Mouse (Mus musculus): ENCODE measurements around the gene Ecm2. TPM values are rescaled to one million over a fixed set of nuclear protein-coding genes. Genes with fewer than 3 reads are reported as not detected.

Gene Ecm2
- polyA plus RNA-seq, 1 experiment from 2014 or later: 2.2 TPM

- Histone ChIP-seq H3K9ac (replicated peaks) (no peak overlapping the region), H3K36me3 (no peaks in the 10 kb centered on the region; the same call in 1 of the 2 replicates), H3K4me1 (no peaks in the 10 kb centered on the region), H3K4me2 (no peak overlapping the region), H3K27me3 (replicated peaks) (no peaks in the 10 kb centered on the region), H3K9me3 (replicated peaks) (no peaks in the 10 kb centered on the region), H3K4me3 (replicated peaks) (no peak overlapping the region), H3K27ac (replicated peaks) (no peak overlapping the region)
- ATAC-seq (ENCODE audit: low FRiP score): no peak
- WGBS: 57% methylated on average over 4 of the region's 4 CpGs
Measured at GRCm38 (mm10) chr13:49471981-49472675, 32.5 kb upstream of the Ecm2 start.

- no peak for ATAC-seq (ENCODE audit: low FRiP score)
- 94% methylated on average over 6 of the region's 6 CpGs for WGBS
- no peaks in the 10 kb centered on the region; the same call in 1 of the 2 replicates for H3K36me3 ChIP-seq
- no peaks in the 10 kb centered on the region for H3K27me3 ChIP-seq (replicated peaks)
- H3K4me1 ChIP-seq: no peaks in the 10 kb centered on the region
- no peak overlapping the region for H3K4me2 ChIP-seq
- no peaks in the 10 kb centered on the region for H3K9me3 ChIP-seq (replicated peaks)
- no peak overlapping the region for H3K27ac ChIP-seq (replicated peaks)
- H3K9ac ChIP-seq (replicated peaks): no peak overlapping the region
- H3K4me3 ChIP-seq (replicated peaks): no peak overlapping the region
Measured at GRCm38 (mm10) chr13:49472676-49473005, 32.0 kb upstream of the Ecm2 start.

- WGBS: 84% methylated on average over 3 of the region's 3 CpGs
- no peak overlapping the region for H3K9ac ChIP-seq (replicated peaks)
- no peak overlapping the region for H3K4me3 ChIP-seq (replicated peaks)
- peaks cover 4% of the 10 kb centered on the region; the same call in 1 of the 2 replicates for H3K4me1 ChIP-seq
- no peaks in the 10 kb centered on the region for H3K36me3 ChIP-seq
- H3K4me2 ChIP-seq: no peak overlapping the region
- H3K9me3 ChIP-seq (replicated peaks): no peaks in the 10 kb centered on the region
- no peaks in the 10 kb centered on the region for H3K27me3 ChIP-seq (replicated peaks)
- H3K27ac ChIP-seq (replicated peaks): no peak overlapping the region
- no peak for ATAC-seq (ENCODE audit: low FRiP score)
Measured at GRCm38 (mm10) chr13:49477887-49478286, 26.7 kb upstream of the Ecm2 start.

- 93% methylated on average over 6 of the region's 6 CpGs for WGBS
- Histone ChIP-seq H3K27me3 (replicated peaks) (no peaks in the 10 kb centered on the region), H3K4me1 (peaks cover 4% of the 10 kb centered on the region; the same call in 1 of the 2 replicates), H3K9me3 (replicated peaks) (no peaks in the 10 kb centered on the region), H3K9ac (replicated peaks) (no peak overlapping the region), H3K36me3 (no peaks in the 10 kb centered on the region), H3K27ac (replicated peaks) (no peak overlapping the region), H3K4me3 (replicated peaks) (no peak overlapping the region), H3K4me2 (no peak overlapping the region)
- ATAC-seq (ENCODE audit: low FRiP score): no peak
Measured at GRCm38 (mm10) chr13:49478851-49479374, 25.7 kb upstream of the Ecm2 start.

- 77% methylated on average over 4 of the region's 4 CpGs for WGBS
- H3K4me2 ChIP-seq: no peak overlapping the region
- no peaks in the 10 kb centered on the region for H3K36me3 ChIP-seq
- H3K27ac ChIP-seq (replicated peaks): no peak overlapping the region
- no peak overlapping the region for H3K9ac ChIP-seq (replicated peaks)
- no peaks in the 10 kb centered on the region for H3K9me3 ChIP-seq (replicated peaks)
- ATAC-seq (ENCODE audit: low FRiP score): no peak
- H3K4me3 ChIP-seq (replicated peaks): no peak overlapping the region
- no peaks in the 10 kb centered on the region for H3K27me3 ChIP-seq (replicated peaks)
- peaks cover 4% of the 10 kb centered on the region; the same call in 1 of the 2 replicates for H3K4me1 ChIP-seq
Measured at GRCm38 (mm10) chr13:49479399-49479798, 25.2 kb upstream of the Ecm2 start.

- H3K36me3 ChIP-seq: no peaks in the 10 kb centered on the region
- no peak overlapping the region for H3K9ac ChIP-seq (replicated peaks)
- no peak overlapping the region for H3K4me2 ChIP-seq
- WGBS: 71% methylated on average over 2 of the region's 2 CpGs
- H3K4me1 ChIP-seq: peaks cover 4% of the 10 kb centered on the region; the same call in 1 of the 2 replicates
- H3K9me3 ChIP-seq (replicated peaks): no peaks in the 10 kb centered on the region
- H3K27me3 ChIP-seq (replicated peaks): no peaks in the 10 kb centered on the region
- H3K27ac ChIP-seq (replicated peaks): no peak overlapping the region
- no peak overlapping the region for H3K4me3 ChIP-seq (replicated peaks)
- no peak; the same call in 1 of the 2 replicates for ATAC-seq (ENCODE audit: low FRiP score)
Measured at GRCm38 (mm10) chr13:49480057-49480456, 24.6 kb upstream of the Ecm2 start.

- Histone ChIP-seq H3K27ac (replicated peaks) (peak overlapping the region; percentile 61), H3K4me2 (no peak overlapping the region), H3K9me3 (replicated peaks) (no peaks in the 10 kb centered on the region), H3K9ac (replicated peaks) (no peak overlapping the region), H3K4me1 (peaks cover 4% of the 10 kb centered on the region; the same call in 1 of the 2 replicates), H3K4me3 (replicated peaks) (no peak overlapping the region), H3K36me3 (no peaks in the 10 kb centered on the region), H3K27me3 (replicated peaks) (no peaks in the 10 kb centered on the region)
- WGBS: 55% methylated on average over 5 of the region's 5 CpGs
- no peak; the same call in 1 of the 2 replicates for ATAC-seq (ENCODE audit: low FRiP score)
Measured at GRCm38 (mm10) chr13:49480551-49480950, 24.1 kb upstream of the Ecm2 start.

- Histone ChIP-seq H3K9ac (replicated peaks) (no peak overlapping the region), H3K4me1 (peaks cover 4% of the 10 kb centered on the region; the same call in 1 of the 2 replicates), H3K36me3 (no peaks in the 10 kb centered on the region), H3K27me3 (replicated peaks) (no peaks in the 10 kb centered on the region), H3K4me2 (no peak overlapping the region), H3K4me3 (replicated peaks) (no peak overlapping the region), H3K27ac (replicated peaks) (no peak overlapping the region), H3K9me3 (replicated peaks) (no peaks in the 10 kb centered on the region)
- no peak for ATAC-seq (ENCODE audit: low FRiP score)
- WGBS: 75% methylated on average over 5 of the region's 5 CpGs
Measured at GRCm38 (mm10) chr13:49485388-49485787, 19.2 kb upstream of the Ecm2 start.

- Histone ChIP-seq H3K27ac (replicated peaks) (no peak within 1 kb of the TSS), H3K9ac (replicated peaks) (no peak within 1 kb of the TSS), H3K36me3 (no peaks in the 10 kb centered on the region), H3K4me2 (no peak within 1 kb of the TSS), H3K9me3 (replicated peaks) (no peaks in the 10 kb centered on the region), H3K4me1 (no peaks in the 10 kb centered on the region), H3K4me3 (replicated peaks) (no peak within 1 kb of the TSS), H3K27me3 (replicated peaks) (no peaks in the 10 kb centered on the region)
- no peak for ATAC-seq (ENCODE audit: low FRiP score)
- WGBS: 76% methylated on average over 6 of the region's 6 CpGs
Measured at GRCm38 (mm10) chr13:49492376-49493368, 11.9 kb upstream of the Ecm2 start, which contains the start of gene Tes3-ps. Gene Tes3-ps (plus strand): TSS chr13:49493318.

GRCm38 (mm10) chr13:49505776-49506175 is 1.2 kb downstream of the Ecm2 start:
- Histone ChIP-seq H3K4me1 (no peaks in the 10 kb centered on the region), H3K9ac (replicated peaks) (no peak overlapping the region), H3K36me3 (no peaks in the 10 kb centered on the region), H3K4me3 (replicated peaks) (no peak overlapping the region), H3K27ac (replicated peaks) (no peak overlapping the region), H3K27me3 (replicated peaks) (no peaks in the 10 kb centered on the region), H3K4me2 (no peak overlapping the region), H3K9me3 (replicated peaks) (no peaks in the 10 kb centered on the region)
- 90% methylated on average over 4 of the region's 4 CpGs for WGBS
- no peak for ATAC-seq (ENCODE audit: low FRiP score)

GRCm38 (mm10) chr13:49507176-49507575 is 2.6 kb downstream of the Ecm2 start:
- H3K27me3 ChIP-seq (replicated peaks): no peaks in the 10 kb centered on the region
- H3K4me1 ChIP-seq: no peaks in the 10 kb centered on the region
- no peak for ATAC-seq (ENCODE audit: low FRiP score)
- 88% methylated on average over 3 of the region's 3 CpGs for WGBS
- no peaks in the 10 kb centered on the region for H3K36me3 ChIP-seq
- no peaks in the 10 kb centered on the region for H3K9me3 ChIP-seq (replicated peaks)
- no peak overlapping the region for H3K27ac ChIP-seq (replicated peaks)
- no peak overlapping the region for H3K4me2 ChIP-seq
- no peak overlapping the region for H3K4me3 ChIP-seq (replicated peaks)
- H3K9ac ChIP-seq (replicated peaks): no peak overlapping the region
